Mouse (Mus musculus): Measurements from ENCODE around the gene Pla2g16. TPM values are rescaled to one million over a fixed set of nuclear protein-coding genes. Genes with fewer than 3 reads are reported as not detected.

Pla2g16 gene
- polyA plus RNA-seq, 1 experiment from 2014 or later: 18.1 TPM

DNA sequence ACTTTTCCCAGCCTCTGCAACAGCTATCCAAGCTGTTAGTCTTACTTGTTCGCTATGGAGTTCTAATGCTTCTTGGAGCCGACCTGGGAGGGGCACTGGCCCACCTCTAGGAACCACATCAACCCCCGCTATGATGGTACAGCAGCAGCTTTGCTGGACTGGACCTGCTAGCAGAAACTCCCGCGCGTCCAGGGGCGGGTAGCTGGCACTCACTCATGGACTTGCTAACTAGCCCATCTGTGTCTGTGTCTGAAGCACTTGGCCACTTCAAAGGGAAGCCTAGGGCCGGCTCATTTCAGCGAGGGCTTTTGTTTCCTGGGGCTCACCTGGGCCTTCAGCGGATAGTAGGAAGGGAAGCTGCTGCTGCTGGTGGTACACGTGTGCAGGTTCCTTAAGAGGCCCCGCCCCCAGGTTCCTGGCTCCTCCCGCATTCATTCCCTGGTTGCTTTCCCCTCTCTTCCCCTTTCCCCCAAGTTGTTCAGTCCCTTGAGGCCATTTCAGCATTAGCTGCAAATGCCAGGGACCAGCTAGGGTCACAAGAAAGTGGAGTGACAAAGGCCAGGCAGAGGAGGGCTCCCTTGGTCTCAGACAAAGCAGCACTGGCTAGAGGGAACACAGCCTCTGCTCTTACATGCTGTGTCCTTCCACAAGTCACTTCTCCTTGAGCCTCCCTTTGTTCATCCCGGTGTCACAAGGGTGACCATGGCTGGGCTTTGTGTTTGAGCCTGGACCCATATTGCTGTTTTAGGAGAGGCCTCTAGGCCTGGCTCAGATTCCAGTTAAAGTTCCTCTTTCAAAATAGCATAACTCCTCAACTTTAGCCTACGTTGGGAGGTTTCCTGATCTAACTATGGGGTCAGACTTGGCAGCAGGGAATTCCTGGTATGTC, 49.8 kb downstream of the Pla2g16 start, which contains the start of gene Lgals12:
Gene Lgals12, minus strand, starts transcription at position 393 of the 889 bp plus-strand sequence.
- Histone ChIP-seq H3K27ac (replicated peaks; ENCODE audit: low read depth, low read length) (peak within 1 kb of the TSS; percentile 34), H3K9me3 (ENCODE audit: control insufficient read depth, low read length) (no peaks in the 10 kb centered on the region), H3K36me3 (ENCODE audit: control insufficient read depth, insufficient read depth, low read length) (no peaks in the 10 kb centered on the region), H3K4me3 (ENCODE audit: low read depth, low read length) (peak within 1 kb of the TSS; percentile 23), H3K27me3 (replicated peaks; ENCODE audit: control insufficient read depth, insufficient read depth, low read length) (no peaks in the 10 kb centered on the region), H3K4me2 (ENCODE audit: low read depth, low read length) (peak within 1 kb of the TSS; percentile 60), H3K4me1 (ENCODE audit: control insufficient read depth, insufficient read depth, low read length) (peaks cover 11% of the 10 kb centered on the region), H3K9ac (ENCODE audit: low read depth, low read length) (peak within 1 kb of the TSS; percentile 35; the same call in 1 of the 2 replicates)
- ATAC-seq (ENCODE audit: low read depth): 0 out of 2 replicates have a peak, but pooled peaks have one; percentile 6
- DNase-seq (ENCODE audit: low spot score): peak; percentile 54
- WGBS: 5% methylated on average over 15 of the region's 15 CpGs

DNA sequence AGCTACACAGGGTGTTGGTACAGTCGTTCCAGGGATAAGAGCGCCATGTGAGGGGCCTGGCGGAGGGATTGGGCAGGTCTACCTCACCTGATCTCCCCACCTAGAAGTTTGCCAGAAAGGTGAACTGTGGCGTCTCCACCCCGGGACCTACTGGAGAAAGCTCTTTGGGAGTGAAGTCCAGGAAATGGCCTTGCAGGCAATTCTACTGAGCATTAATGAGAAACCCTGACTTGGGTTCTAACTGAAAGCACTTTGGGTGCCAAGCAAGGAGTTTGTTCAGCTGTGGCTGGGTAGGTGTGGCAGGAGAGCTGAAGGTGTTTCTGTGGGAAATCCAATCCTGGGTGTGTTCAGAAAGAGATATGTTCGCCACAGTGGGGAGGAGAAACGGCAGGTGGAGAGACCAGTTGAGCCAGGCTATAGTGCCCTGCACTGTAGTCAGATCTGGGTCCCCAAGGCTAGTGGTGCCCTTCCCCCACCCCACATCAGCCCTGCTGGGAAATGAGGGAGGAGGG, 50.5 kb downstream of the Pla2g16 start:
- no peaks in the 10 kb centered on the region for H3K27me3 ChIP-seq (replicated peaks; ENCODE audit: control insufficient read depth, insufficient read depth, low read length)
- H3K4me3 ChIP-seq (ENCODE audit: low read depth, low read length): no peak overlapping the region
- WGBS: 69% methylated on average over 7 of the region's 7 CpGs
- H3K36me3 ChIP-seq (ENCODE audit: control insufficient read depth, insufficient read depth, low read length): no peaks in the 10 kb centered on the region
- H3K4me2 ChIP-seq (ENCODE audit: low read depth, low read length): no peak overlapping the region
- H3K27ac ChIP-seq (replicated peaks; ENCODE audit: low read depth, low read length): peak overlapping the region; percentile 28; the same call in 1 of the 2 replicates
- peaks cover 12% of the 10 kb centered on the region for H3K4me1 ChIP-seq (ENCODE audit: control insufficient read depth, insufficient read depth, low read length)
- DNase-seq (ENCODE audit: low spot score): peak; percentile 72
- no peak overlapping the region for H3K9ac ChIP-seq (ENCODE audit: low read depth, low read length)
- peak; percentile 51; the same call in 1 of the 2 replicates for ATAC-seq (ENCODE audit: low read depth)
- H3K9me3 ChIP-seq (ENCODE audit: control insufficient read depth, low read length): no peaks in the 10 kb centered on the region

DNA sequence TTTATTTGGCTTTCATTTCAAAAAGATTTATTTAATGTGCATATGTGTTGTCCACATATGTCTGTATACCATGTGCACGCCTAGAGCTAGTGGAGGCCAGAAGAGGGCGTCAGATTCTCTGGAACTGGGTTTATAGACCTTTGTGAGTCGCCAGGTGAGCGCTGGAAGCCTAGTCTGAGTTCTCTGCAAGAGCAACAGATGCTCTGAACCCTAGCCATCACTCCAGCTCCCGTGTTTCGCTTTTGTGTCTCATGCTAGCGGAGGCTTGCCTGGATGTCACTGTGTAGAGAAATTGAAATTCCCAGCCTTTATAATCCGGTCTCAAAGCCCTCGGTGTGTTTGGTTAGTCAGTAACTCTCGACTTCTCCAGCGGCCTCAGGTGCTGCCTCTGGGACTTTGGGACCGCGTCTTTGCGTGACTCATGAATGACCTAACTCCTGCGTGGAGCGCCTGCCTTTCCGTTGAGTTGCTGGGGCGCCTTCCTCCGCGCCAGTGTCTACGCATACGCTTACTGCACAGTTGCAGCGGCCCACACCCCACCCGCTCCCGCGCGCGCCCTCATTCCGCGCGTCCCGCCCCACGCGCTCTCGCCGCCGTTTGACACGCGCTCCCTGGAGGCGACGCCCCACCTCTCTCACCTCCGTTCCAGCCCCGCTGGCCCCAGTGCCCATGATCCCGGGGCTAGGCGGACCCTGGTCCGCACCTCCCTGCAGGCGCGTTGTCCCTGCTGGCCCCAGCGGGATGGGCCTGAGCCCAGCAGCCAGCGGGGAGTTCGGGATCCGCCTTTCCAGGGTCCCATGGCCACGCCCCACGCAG, 54.9 kb downstream of the Pla2g16 start, which contains the start of gene Hrasls5:
Gene Hrasls5, plus strand, starts transcription at position 600 of the 816 bp plus-strand sequence.
- peak within 1 kb of the TSS; percentile 93 for H3K4me2 ChIP-seq (ENCODE audit: low read depth, low read length)
- H3K4me1 ChIP-seq (ENCODE audit: control insufficient read depth, insufficient read depth, low read length): peaks cover 3% of the 10 kb centered on the region; the same call in 1 of the 2 replicates
- H3K9ac ChIP-seq (ENCODE audit: low read depth, low read length): peak within 1 kb of the TSS; percentile 64
- ATAC-seq (ENCODE audit: low read depth) (peak; percentile 35; the same call in 1 of the 2 replicates), DNase-seq (ENCODE audit: low spot score) (peak; percentile 53)
- peak within 1 kb of the TSS; percentile 48 for H3K4me3 ChIP-seq (ENCODE audit: low read depth, low read length)
- H3K27ac ChIP-seq (replicated peaks; ENCODE audit: low read depth, low read length): no peak within 1 kb of the TSS
- H3K36me3 ChIP-seq (ENCODE audit: control insufficient read depth, insufficient read depth, low read length): no peaks in the 10 kb centered on the region
- no peaks in the 10 kb centered on the region for H3K27me3 ChIP-seq (replicated peaks; ENCODE audit: control insufficient read depth, insufficient read depth, low read length)
- WGBS: 2% methylated on average over 46 of the region's 54 CpGs
- H3K9me3 ChIP-seq (ENCODE audit: control insufficient read depth, low read length): no peaks in the 10 kb centered on the region

DNA sequence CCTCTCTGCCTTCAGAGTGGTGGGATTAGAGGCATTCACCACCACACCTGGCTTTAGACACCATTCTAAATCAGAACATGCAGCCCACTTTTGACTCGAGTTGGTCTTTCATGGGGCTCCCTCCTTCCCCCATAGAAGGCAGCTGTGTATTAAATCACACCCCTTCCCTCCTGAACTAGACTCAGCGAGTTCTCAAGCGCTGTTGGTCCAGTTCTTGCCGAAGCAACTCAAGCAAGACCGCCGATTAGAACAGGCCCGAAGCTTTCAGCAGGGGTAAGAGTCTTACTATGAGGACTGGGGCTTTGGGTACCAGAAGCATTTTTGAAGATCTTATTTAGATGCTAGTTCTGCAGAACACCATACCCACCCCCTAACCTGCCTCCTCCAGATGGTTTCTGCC, 55.9 kb downstream of the Pla2g16 start:
- Histone ChIP-seq H3K4me1 (ENCODE audit: control insufficient read depth, insufficient read depth, low read length) (peaks cover 3% of the 10 kb centered on the region; the same call in 1 of the 2 replicates), H3K27me3 (replicated peaks; ENCODE audit: control insufficient read depth, insufficient read depth, low read length) (no peaks in the 10 kb centered on the region), H3K36me3 (ENCODE audit: control insufficient read depth, insufficient read depth, low read length) (no peaks in the 10 kb centered on the region), H3K4me2 (ENCODE audit: low read depth, low read length) (no peak overlapping the region), H3K9ac (ENCODE audit: low read depth, low read length) (no peak overlapping the region), H3K4me3 (ENCODE audit: low read depth, low read length) (no peak overlapping the region), H3K27ac (replicated peaks; ENCODE audit: low read depth, low read length) (no peak overlapping the region), H3K9me3 (ENCODE audit: control insufficient read depth, low read length) (no peaks in the 10 kb centered on the region)
- no peak for ATAC-seq (ENCODE audit: low read depth)
- WGBS: 78% methylated on average over 7 of the region's 7 CpGs
- no peak for DNase-seq (ENCODE audit: low spot score)

DNA sequence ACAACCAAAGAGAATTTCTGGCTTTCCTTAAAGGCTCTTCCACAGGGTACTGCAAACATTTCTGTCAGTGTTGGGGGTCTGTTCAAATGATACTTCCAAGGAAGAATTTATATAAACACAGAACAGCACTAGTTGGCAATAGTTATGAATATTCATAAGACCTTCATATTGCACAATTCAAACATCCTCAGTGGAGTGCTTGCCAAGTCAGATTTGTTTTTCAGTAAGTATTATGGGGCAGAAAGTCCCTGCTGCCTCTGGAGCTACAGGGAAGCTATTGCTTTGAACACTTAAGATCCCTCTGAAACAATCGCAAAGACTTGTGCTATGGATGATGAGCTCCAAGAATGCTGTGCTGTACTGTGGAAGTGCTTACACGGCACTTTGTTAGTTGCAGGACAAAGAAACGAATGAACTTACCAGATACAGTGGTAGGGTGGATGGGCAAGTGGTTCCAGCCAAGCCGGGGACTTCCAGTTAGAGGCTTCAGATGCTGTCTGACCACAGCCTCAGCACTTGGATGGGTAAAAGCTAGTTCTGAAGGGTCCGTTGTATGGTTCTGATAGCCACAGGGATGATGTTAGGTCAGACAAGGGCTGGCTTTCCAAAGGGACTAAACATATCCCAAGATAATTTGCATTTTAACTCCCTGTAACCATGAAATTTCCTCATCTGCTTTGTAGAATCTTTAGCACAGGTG, 59.1 kb downstream of the Pla2g16 start:
- no peaks in the 10 kb centered on the region for H3K9me3 ChIP-seq (ENCODE audit: control insufficient read depth, low read length)
- H3K36me3 ChIP-seq (ENCODE audit: control insufficient read depth, insufficient read depth, low read length): no peaks in the 10 kb centered on the region
- H3K27me3 ChIP-seq (replicated peaks; ENCODE audit: control insufficient read depth, insufficient read depth, low read length): no peaks in the 10 kb centered on the region
- no peak overlapping the region for H3K4me3 ChIP-seq (ENCODE audit: low read depth, low read length)
- ATAC-seq (ENCODE audit: low read depth): no peak
- DNase-seq (ENCODE audit: low spot score): no peak
- no peak overlapping the region for H3K4me2 ChIP-seq (ENCODE audit: low read depth, low read length)
- no peak overlapping the region for H3K9ac ChIP-seq (ENCODE audit: low read depth, low read length)
- WGBS: 73% methylated on average over 5 of the region's 5 CpGs
- H3K27ac ChIP-seq (replicated peaks; ENCODE audit: low read depth, low read length): no peak overlapping the region
- peaks cover 3% of the 10 kb centered on the region; the same call in 1 of the 2 replicates for H3K4me1 ChIP-seq (ENCODE audit: control insufficient read depth, insufficient read depth, low read length)

DNA sequence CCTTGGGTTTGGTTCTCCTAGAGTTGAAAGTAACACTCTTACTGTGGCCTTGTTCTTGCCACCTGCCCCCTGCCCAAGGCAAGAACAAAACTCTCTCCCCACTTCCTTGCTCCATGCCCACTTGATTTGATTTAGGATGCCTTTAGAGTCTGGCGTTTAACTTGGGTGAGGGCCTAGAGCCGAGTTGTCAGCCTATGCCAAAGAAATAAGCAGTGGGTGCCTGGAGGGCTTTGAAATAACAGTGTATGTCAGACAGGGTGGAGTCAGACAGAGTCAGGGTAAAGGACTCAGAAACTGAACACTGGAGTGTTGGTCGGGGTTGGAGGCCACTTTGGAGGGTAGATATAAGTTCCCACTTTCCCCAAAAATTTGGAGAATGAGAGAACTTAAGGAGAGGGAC, 59.8 kb downstream of the Pla2g16 start:
- H3K27ac ChIP-seq (replicated peaks; ENCODE audit: low read depth, low read length): no peak overlapping the region
- H3K9me3 ChIP-seq (ENCODE audit: control insufficient read depth, low read length): no peaks in the 10 kb centered on the region
- no peaks in the 10 kb centered on the region for H3K36me3 ChIP-seq (ENCODE audit: control insufficient read depth, insufficient read depth, low read length)
- 46% methylated on average over 3 of the region's 3 CpGs for WGBS
- no peak for DNase-seq (ENCODE audit: low spot score)
- ATAC-seq (ENCODE audit: low read depth): peak; percentile 20; the same call in 1 of the 2 replicates
- H3K4me1 ChIP-seq (ENCODE audit: control insufficient read depth, insufficient read depth, low read length): peaks cover under 1% of the 10 kb centered on the region; the same call in 1 of the 2 replicates
- no peak overlapping the region; the same call in 1 of the 2 replicates for H3K9ac ChIP-seq (ENCODE audit: low read depth, low read length)
- H3K27me3 ChIP-seq (replicated peaks; ENCODE audit: control insufficient read depth, insufficient read depth, low read length): no peaks in the 10 kb centered on the region
- H3K4me2 ChIP-seq (ENCODE audit: low read depth, low read length): no peak overlapping the region
- H3K4me3 ChIP-seq (ENCODE audit: low read depth, low read length): no peak overlapping the region

DNA sequence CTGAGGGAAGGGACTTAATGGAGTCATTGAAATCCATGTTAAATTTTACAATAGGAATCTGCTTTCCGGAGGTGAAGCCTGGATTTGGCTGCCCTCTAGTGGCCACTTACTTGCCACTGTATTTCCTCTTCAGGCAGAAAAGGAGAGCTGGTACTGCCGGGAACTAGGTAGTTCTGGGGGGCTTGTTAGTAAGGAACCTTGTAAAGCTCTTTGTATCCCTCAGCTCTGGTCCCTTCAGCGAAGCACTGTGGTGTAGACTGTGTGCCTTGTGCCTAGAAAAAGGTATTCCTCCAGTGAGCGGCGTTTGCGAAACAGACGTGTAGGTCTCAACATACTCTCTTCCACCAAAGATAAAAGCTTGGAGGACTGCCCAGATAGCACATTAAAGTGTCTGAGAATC, 60.4 kb downstream of the Pla2g16 start:
- Histone ChIP-seq H3K27me3 (replicated peaks; ENCODE audit: control insufficient read depth, insufficient read depth, low read length) (no peaks in the 10 kb centered on the region), H3K4me3 (ENCODE audit: low read depth, low read length) (no peak overlapping the region), H3K4me1 (ENCODE audit: control insufficient read depth, insufficient read depth, low read length) (no peaks in the 10 kb centered on the region), H3K9me3 (ENCODE audit: control insufficient read depth, low read length) (no peaks in the 10 kb centered on the region), H3K9ac (ENCODE audit: low read depth, low read length) (no peak overlapping the region), H3K4me2 (ENCODE audit: low read depth, low read length) (no peak overlapping the region), H3K36me3 (ENCODE audit: control insufficient read depth, insufficient read depth, low read length) (no peaks in the 10 kb centered on the region), H3K27ac (replicated peaks; ENCODE audit: low read depth, low read length) (no peak overlapping the region)
- WGBS: 36% methylated on average over 7 of the region's 7 CpGs
- peak; percentile 22; the same call in 1 of the 2 replicates for ATAC-seq (ENCODE audit: low read depth)
- peak; percentile 83 for DNase-seq (ENCODE audit: low spot score)

DNA sequence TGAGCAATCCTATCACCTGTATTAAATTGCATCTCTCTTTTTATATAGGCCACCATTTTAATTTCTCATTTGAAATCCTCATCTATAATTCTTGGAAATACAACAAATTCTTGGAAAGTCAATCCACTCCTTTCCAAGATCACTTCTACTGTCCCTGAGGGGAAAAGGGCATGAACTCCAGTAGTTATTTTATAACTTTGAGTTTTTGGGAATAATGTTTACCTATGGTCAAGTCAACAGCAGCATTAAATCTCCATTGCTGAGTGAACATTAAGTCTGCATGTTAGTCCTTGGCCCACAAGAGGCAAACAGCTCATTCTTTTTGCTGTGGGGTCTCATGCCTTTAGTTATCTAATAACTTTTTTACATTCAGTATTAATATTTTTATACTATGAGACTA, 75.8 kb downstream of the Pla2g16 start:
- Histone ChIP-seq H3K9ac (ENCODE audit: low read depth, low read length) (no peak overlapping the region), H3K27me3 (replicated peaks; ENCODE audit: control insufficient read depth, insufficient read depth, low read length) (no peaks in the 10 kb centered on the region), H3K27ac (replicated peaks; ENCODE audit: low read depth, low read length) (no peak overlapping the region), H3K4me1 (ENCODE audit: control insufficient read depth, insufficient read depth, low read length) (no peaks in the 10 kb centered on the region), H3K9me3 (ENCODE audit: control insufficient read depth, low read length) (no peaks in the 10 kb centered on the region), H3K4me2 (ENCODE audit: low read depth, low read length) (no peak overlapping the region), H3K36me3 (ENCODE audit: control insufficient read depth, insufficient read depth, low read length) (no peaks in the 10 kb centered on the region), H3K4me3 (ENCODE audit: low read depth, low read length) (no peak overlapping the region)
- DNase-seq (ENCODE audit: low spot score): no peak
- no peak for ATAC-seq (ENCODE audit: low read depth)

All from embryonic facial prominence, embryonic 14.5 days (tissue).